Mouse (Mus musculus) lung, postnatal 0 days (tissue): ENCODE measurements around the gene Col1a1.

Experiments
- CTCF ChIP-seq: IDR thresholded peaks from 2 replicates; pipeline ENCODE4 v1.5.1; 2016; ENCODE audit warnings: antibody characterized with exemption, mild to moderate bottlenecking
- EP300 ChIP-seq: IDR thresholded peaks from 2 replicates; pipeline ENCODE4 v1.6.1; 2016; ENCODE audit warnings: antibody characterized with exemption, mild to moderate bottlenecking, control low read depth

- TF ChIP-seq CTCF (peak; percentile 35), EP300 (peak; percentile 42; the same call in 1 of the 2 replicates)
Measured at GRCm38 (mm10) chr11:94989562-94990017, 53.6 kb downstream of the Col1a1 start.
